Mouse (Mus musculus): ENCODE data around the gene Pld3. TPM values are rescaled to one million over a fixed set of nuclear protein-coding genes. Genes with fewer than 3 reads are reported as not detected.

The Pld3 gene
- total and polyA plus RNA-seq, 3 experiments, result 11.1 to 22.8 TPM; not detected in 1

GRCm38 (mm10) chr7:27520599-27520998 is 32.4 kb downstream of the Pld3 start:
- Histone ChIP-seq H3K36me3 (ENCODE audit: control insufficient read depth in 1 of 2, insufficient read depth in 2 of 2, low read length in 2 of 2) (no peaks in the 10 kb centered on the region), H3K9me3 (replicated peaks; ENCODE audit: insufficient read depth, low read length) (no peaks in the 10 kb centered on the region), H3K9ac (ENCODE audit: control insufficient read depth, low read depth, low read length, poor library complexity, severe bottlenecking) (no peak overlapping the region), H3K4me3 (ENCODE audit: control insufficient read depth in 1 of 2, insufficient read depth in 1 of 2, low read depth in 2 of 2, low read length in 2 of 2) (no peak overlapping the region), H3K79me2 (ENCODE audit: control insufficient read depth, insufficient read depth, low read length, poor library complexity) (no peaks in the 10 kb centered on the region), H3K4me1 (ENCODE audit: control insufficient read depth in 1 of 2, insufficient read depth in 2 of 2, low read length in 2 of 2) (0 out of 4 replicates have a peak, but pooled peaks cover 0 to 3% of the 10 kb centered on the region in 2 experiments), H3K27ac (ENCODE audit: control insufficient read depth, low read depth, low read length) (no peak overlapping the region), H3K27me3 (ENCODE audit: control insufficient read depth in 1 of 2, insufficient read depth in 2 of 2, low read length in 2 of 2) (no peaks in the 10 kb centered on the region)
- TF ChIP-seq CHD2 (IDR thresholded peaks at IDR 0.05; ENCODE audit: low read length), result no peak
- TF ChIP-seq TCF12 (IDR thresholded peaks at IDR 0.05; ENCODE audit: low read depth, low read length), result no peak
- no peak for TF ChIP-seq GABPA (IDR thresholded peaks at IDR 0.05; ENCODE audit: low read depth, low read length)
- TF ChIP-seq RAD21 (IDR thresholded peaks at IDR 0.05; ENCODE audit: low read depth, low read length), result no peak
- TF ChIP-seq MYB (IDR thresholded peaks at IDR 0.05; ENCODE audit: low read depth, low read length), result no peak
- TF ChIP-seq POLR2AphosphoS2 (IDR thresholded peaks at IDR 0.05; ENCODE audit: low read length), result no peak
- no peak for TF ChIP-seq ZNF384 (IDR thresholded peaks at IDR 0.05; ENCODE audit: low read depth, low read length)
- TF ChIP-seq ELF1 (IDR thresholded peaks at IDR 0.05; ENCODE audit: low read depth, low read length), result no peak
- TF ChIP-seq NELFE (IDR thresholded peaks at IDR 0.05; ENCODE audit: low read depth, low read length), result no peak
- no peak for TF ChIP-seq MEF2A (IDR thresholded peaks at IDR 0.05; ENCODE audit: extremely low read depth, insufficient replicate concordance, low read depth, low read length, poor library complexity, severe bottlenecking)
- TF ChIP-seq ZC3H11A (IDR thresholded peaks at IDR 0.05; ENCODE audit: low read depth, low read length), result no peak
- no peak for TF ChIP-seq SMC3 (IDR thresholded peaks at IDR 0.05; ENCODE audit: low read depth, low read length)
- TF ChIP-seq JUND (IDR thresholded peaks at IDR 0.05; ENCODE audit: low read depth, low read length), result no peak
- TF ChIP-seq MAX (IDR thresholded peaks at IDR 0.05; ENCODE audit: low read length), result no peak
- TF ChIP-seq CHD1 (IDR thresholded peaks at IDR 0.05; ENCODE audit: low read depth, low read length), result no peak
- TF ChIP-seq GATA1 (IDR thresholded peaks at IDR 0.05; ENCODE audit: low read depth, low read length), result no peak
- no peak for TF ChIP-seq BHLHE40 (IDR thresholded peaks at IDR 0.05; ENCODE audit: borderline replicate concordance, low read depth, low read length)
- no peak for TF ChIP-seq ZKSCAN1 (IDR thresholded peaks at IDR 0.05; ENCODE audit: low read depth, low read length)
- no peak for TF ChIP-seq E2F4 (IDR thresholded peaks at IDR 0.05; ENCODE audit: borderline replicate concordance, low read depth, low read length)
- no peak for TF ChIP-seq HCFC1 (IDR thresholded peaks at IDR 0.05; ENCODE audit: low read depth, low read length)
- DNase-seq (ENCODE audit: low read depth, low spot score), result no peak

GRCm38 (mm10) chr7:27520104-27520503 is 32.9 kb downstream of the Pld3 start:
- Histone ChIP-seq H3K36me3 (ENCODE audit: control insufficient read depth in 1 of 2, insufficient read depth in 2 of 2, low read length in 2 of 2) (no peaks in the 10 kb centered on the region), H3K27ac (ENCODE audit: control insufficient read depth, low read depth, low read length) (no peak overlapping the region), H3K4me1 (ENCODE audit: control insufficient read depth in 1 of 2, insufficient read depth in 2 of 2, low read length in 2 of 2) (0 out of 4 replicates have a peak, but pooled peaks cover 0 to 3% of the 10 kb centered on the region in 2 experiments), H3K27me3 (ENCODE audit: control insufficient read depth in 1 of 2, insufficient read depth in 2 of 2, low read length in 2 of 2) (no peaks in the 10 kb centered on the region), H3K79me2 (ENCODE audit: control insufficient read depth, insufficient read depth, low read length, poor library complexity) (no peaks in the 10 kb centered on the region), H3K9ac (ENCODE audit: control insufficient read depth, low read depth, low read length, poor library complexity, severe bottlenecking) (no peak overlapping the region), H3K9me3 (replicated peaks; ENCODE audit: insufficient read depth, low read length) (no peaks in the 10 kb centered on the region), H3K4me3 (ENCODE audit: control insufficient read depth in 1 of 2, insufficient read depth in 1 of 2, low read depth in 2 of 2, low read length in 2 of 2) (no peak overlapping the region)
- peak; percentile 43 for DNase-seq (ENCODE audit: low read depth, low spot score)
- TF ChIP-seq POLR2A (IDR thresholded peaks at IDR 0.05; ENCODE audit: control insufficient read depth in 1 of 2, insufficient read depth in 1 of 2, low read depth in 1 of 2, low read length in 2 of 2, poor library complexity in 1 of 2) (no peak), SMC3 (IDR thresholded peaks at IDR 0.05; ENCODE audit: low read depth, low read length) (peak; percentile 38), MYC (IDR thresholded peaks at IDR 0.05; ENCODE audit: low read depth, low read length) (0 out of 2 replicates have a peak, but pooled peaks have one; percentile 33), RAD21 (IDR thresholded peaks at IDR 0.05; ENCODE audit: low read depth, low read length) (peak; percentile 38), ZKSCAN1 (IDR thresholded peaks at IDR 0.05; ENCODE audit: low read depth, low read length) (no peak), JUND (IDR thresholded peaks at IDR 0.05; ENCODE audit: low read depth, low read length) (no peak), CTCF (IDR thresholded peaks at IDR 0.05 in 2 of 3, conservative IDR thresholded peaks at IDR 0.05 in 1 of 3; ENCODE audit: control insufficient read depth in 1 of 3, insufficient read depth in 1 of 3, low read depth in 2 of 3, low read length in 3 of 3, poor library complexity in 1 of 3, severe bottlenecking in 1 of 3) (peak; percentile 12 to 56 (median 48); a peak in 5 of 6 replicates)
